Mouse (Mus musculus): ENCODE measurements around the gene Tnfsf8. TPM values are rescaled to one million over a fixed set of nuclear protein-coding genes. Genes with fewer than 3 reads are reported as not detected.

Tnfsf8 gene
- polyA plus RNA-seq, 1 experiment from 2014 or later: not detected

- Histone ChIP-seq H3K27ac (no peak overlapping the region), H3K9ac (ENCODE audit: low read depth, low read length) (no peak overlapping the region), H3K4me3 (replicated peaks; ENCODE audit: low read depth, low read length) (no peak overlapping the region), H3K27me3 (ENCODE audit: insufficient read depth, low read length) (no peaks in the 10 kb centered on the region), H3K4me2 (ENCODE audit: low read length) (no peak overlapping the region), H3K36me3 (ENCODE audit: insufficient read depth, low read length) (no peaks in the 10 kb centered on the region), H3K9me3 (replicated peaks; ENCODE audit: low read length) (no peaks in the 10 kb centered on the region), H3K4me1 (replicated peaks; ENCODE audit: insufficient read depth, low read length) (no peaks in the 10 kb centered on the region)
- ATAC-seq (replicated peaks; ENCODE audit: low FRiP score, low read depth) (no peak), DNase-seq (ENCODE audit: low spot score) (no peak)
- no peak for TF ChIP-seq CTCF (IDR thresholded peaks at IDR 0.05; ENCODE audit: low read depth)
- 90% methylated on average over 5 of the region's 5 CpGs for WGBS
Measured at GRCm38 (mm10) chr4:63860236-63860635, 911 bp downstream of the Tnfsf8 start.

GRCm38 (mm10) chr4:63859785-63860203 lies 1.4 kb downstream of the Tnfsf8 start:
- ATAC-seq (replicated peaks; ENCODE audit: low FRiP score, low read depth): no peak
- no peak overlapping the region for H3K9ac ChIP-seq (ENCODE audit: low read depth, low read length)
- H3K27ac ChIP-seq: no peak overlapping the region
- TF ChIP-seq CTCF (IDR thresholded peaks at IDR 0.05; ENCODE audit: low read depth): no peak
- H3K27me3 ChIP-seq (ENCODE audit: insufficient read depth, low read length): no peaks in the 10 kb centered on the region
- 80% methylated on average over 4 of the region's 4 CpGs for WGBS
- H3K4me1 ChIP-seq (replicated peaks; ENCODE audit: insufficient read depth, low read length): no peaks in the 10 kb centered on the region
- no peak overlapping the region for H3K4me3 ChIP-seq (replicated peaks; ENCODE audit: low read depth, low read length)
- no peak overlapping the region for H3K4me2 ChIP-seq (ENCODE audit: low read length)
- no peaks in the 10 kb centered on the region for H3K36me3 ChIP-seq (ENCODE audit: insufficient read depth, low read length)
- no peak for DNase-seq (ENCODE audit: low spot score)
- no peaks in the 10 kb centered on the region for H3K9me3 ChIP-seq (replicated peaks; ENCODE audit: low read length)

- DNase-seq (ENCODE audit: low spot score): no peak
- TF ChIP-seq CTCF (IDR thresholded peaks at IDR 0.05; ENCODE audit: low read depth): no peak
- H3K36me3 ChIP-seq (ENCODE audit: insufficient read depth, low read length): no peaks in the 10 kb centered on the region
- H3K4me2 ChIP-seq (ENCODE audit: low read length): no peak overlapping the region
- H3K27ac ChIP-seq: no peak overlapping the region
- no peaks in the 10 kb centered on the region for H3K4me1 ChIP-seq (replicated peaks; ENCODE audit: insufficient read depth, low read length)
- no peak overlapping the region for H3K4me3 ChIP-seq (replicated peaks; ENCODE audit: low read depth, low read length)
- ATAC-seq (replicated peaks; ENCODE audit: low FRiP score, low read depth): no peak
- H3K27me3 ChIP-seq (ENCODE audit: insufficient read depth, low read length): no peaks in the 10 kb centered on the region
- H3K9ac ChIP-seq (ENCODE audit: low read depth, low read length): no peak overlapping the region
- no peaks in the 10 kb centered on the region for H3K9me3 ChIP-seq (replicated peaks; ENCODE audit: low read length)
- WGBS: 86% methylated on average over 7 of the region's 7 CpGs
Measured at GRCm38 (mm10) chr4:63858646-63859224, 2.4 kb downstream of the Tnfsf8 start.

GRCm38 (mm10) chr4:63856764-63857163 lies 4.4 kb downstream of the Tnfsf8 start:
- Histone ChIP-seq H3K4me2 (ENCODE audit: low read length) (no peak overlapping the region), H3K4me3 (replicated peaks; ENCODE audit: low read depth, low read length) (no peak overlapping the region), H3K4me1 (replicated peaks; ENCODE audit: insufficient read depth, low read length) (no peaks in the 10 kb centered on the region), H3K27me3 (ENCODE audit: insufficient read depth, low read length) (no peaks in the 10 kb centered on the region), H3K27ac (no peak overlapping the region), H3K9ac (ENCODE audit: low read depth, low read length) (no peak overlapping the region), H3K36me3 (ENCODE audit: insufficient read depth, low read length) (no peaks in the 10 kb centered on the region), H3K9me3 (replicated peaks; ENCODE audit: low read length) (no peaks in the 10 kb centered on the region)
- 79% methylated on average over 6 of the region's 6 CpGs for WGBS
- ATAC-seq (replicated peaks; ENCODE audit: low FRiP score, low read depth) (no peak), DNase-seq (ENCODE audit: low spot score) (no peak)
- no peak for TF ChIP-seq CTCF (IDR thresholded peaks at IDR 0.05; ENCODE audit: low read depth)

GRCm38 (mm10) chr4:63853782-63854386 lies 7.3 kb downstream of the Tnfsf8 start:
- Histone ChIP-seq H3K4me1 (replicated peaks; ENCODE audit: insufficient read depth, low read length) (no peaks in the 10 kb centered on the region), H3K4me2 (ENCODE audit: low read length) (no peak overlapping the region), H3K27me3 (ENCODE audit: insufficient read depth, low read length) (no peaks in the 10 kb centered on the region), H3K27ac (no peak overlapping the region), H3K9me3 (replicated peaks; ENCODE audit: low read length) (no peaks in the 10 kb centered on the region), H3K9ac (ENCODE audit: low read depth, low read length) (no peak overlapping the region), H3K4me3 (replicated peaks; ENCODE audit: low read depth, low read length) (no peak overlapping the region), H3K36me3 (ENCODE audit: insufficient read depth, low read length) (no peaks in the 10 kb centered on the region)
- DNase-seq (ENCODE audit: low spot score) (no peak), ATAC-seq (replicated peaks; ENCODE audit: low FRiP score, low read depth) (no peak)
- WGBS: 91% methylated on average over 1 of the region's 1 CpGs
- no peak for TF ChIP-seq CTCF (IDR thresholded peaks at IDR 0.05; ENCODE audit: low read depth)

- WGBS: 88% methylated on average over 2 of the region's 2 CpGs
- ATAC-seq (replicated peaks; ENCODE audit: low FRiP score, low read depth): no peak
- no peak overlapping the region for H3K27ac ChIP-seq
- no peaks in the 10 kb centered on the region for H3K27me3 ChIP-seq (ENCODE audit: insufficient read depth, low read length)
- no peak for TF ChIP-seq CTCF (IDR thresholded peaks at IDR 0.05; ENCODE audit: low read depth)
- H3K4me2 ChIP-seq (ENCODE audit: low read length): no peak overlapping the region
- no peak overlapping the region for H3K4me3 ChIP-seq (replicated peaks; ENCODE audit: low read depth, low read length)
- no peaks in the 10 kb centered on the region for H3K36me3 ChIP-seq (ENCODE audit: insufficient read depth, low read length)
- no peak for DNase-seq (ENCODE audit: low spot score)
- no peaks in the 10 kb centered on the region for H3K9me3 ChIP-seq (replicated peaks; ENCODE audit: low read length)
- no peaks in the 10 kb centered on the region for H3K4me1 ChIP-seq (replicated peaks; ENCODE audit: insufficient read depth, low read length)
- H3K9ac ChIP-seq (ENCODE audit: low read depth, low read length): no peak overlapping the region
Measured at GRCm38 (mm10) chr4:63850082-63850481, 11.1 kb downstream of the Tnfsf8 start.
